Mouse (Mus musculus): ENCODE results near the gene Wdr5. TPM values are rescaled to one million over a fixed set of nuclear protein-coding genes. Genes with fewer than 3 reads are reported as not detected.
A peak's percentile ranks its signal among the peaks of the same experiment; 100 is the strongest.
"Not testable (repeated sequence)": the region's sequence is repeated elsewhere in the genome, so short reads cannot be mapped to it uniquely, and the experiment has no call there.

Gene Wdr5
- polyA plus RNA-seq, 2 experiments = 51.6 to 66.0 TPM

DNA sequence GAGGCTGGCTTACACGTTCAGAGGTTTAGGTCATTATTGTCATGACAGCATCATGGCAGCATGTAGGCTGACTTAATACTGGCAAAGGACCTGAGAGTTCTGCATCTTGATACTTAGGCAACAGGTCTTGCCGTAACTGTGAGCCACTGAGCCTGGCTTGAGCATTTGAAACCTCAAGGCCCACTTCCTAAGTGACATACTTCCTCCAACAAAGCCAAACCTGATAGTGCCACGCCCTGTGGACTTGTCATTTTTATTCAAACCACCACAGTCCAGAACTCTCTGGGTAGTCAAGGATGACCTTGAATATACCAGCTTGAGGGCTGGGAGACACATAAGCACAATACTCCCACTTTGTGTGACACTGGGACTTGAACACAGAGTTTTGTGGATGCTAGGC is 2.0 kb upstream of the Wdr5 start:
- H3K36me3 ChIP-seq (ENCODE audit: control insufficient read depth, insufficient read depth, low read length) = no peaks in the 10 kb centered on the region
- TF ChIP-seq POLR2A (IDR thresholded peaks at IDR 0.05; ENCODE audit: borderline replicate concordance, extremely low read depth, insufficient read depth, insufficient read length) = no peak
- no peak overlapping the region for H3K9ac ChIP-seq (ENCODE audit: low read depth, low read length, severe bottlenecking)
- no peaks in the 10 kb centered on the region for H3K9me3 ChIP-seq (ENCODE audit: control insufficient read depth, low read length)
- no peak overlapping the region for H3K27ac ChIP-seq (replicated peaks; ENCODE audit: low read depth, low read length)
- H3K27me3 ChIP-seq (ENCODE audit: control insufficient read depth, insufficient read depth, low read length) = no peaks in the 10 kb centered on the region
- H3K4me1 ChIP-seq (ENCODE audit: control insufficient read depth, insufficient read depth, low read length) = peaks cover 17% of the 10 kb centered on the region
- 91% methylated on average over 3 of the region's 3 CpGs for WGBS
- H3K4me2 ChIP-seq (replicated peaks; ENCODE audit: low read depth, low read length, severe bottlenecking) = no peak overlapping the region
- no peak overlapping the region for H3K4me3 ChIP-seq (replicated peaks; ENCODE audit: low read length)
- ATAC-seq (ENCODE audit: low FRiP score, low read depth) (no peak), DNase-seq (ENCODE audit: low spot score) (no peak)

- DNase-seq (ENCODE audit: low spot score) = no peak
- TF ChIP-seq POLR2A (IDR thresholded peaks at IDR 0.05; ENCODE audit: borderline replicate concordance, extremely low read depth, insufficient read depth, insufficient read length) = no peak
- no peaks in the 10 kb centered on the region for H3K9me3 ChIP-seq (ENCODE audit: control insufficient read depth, low read length)
- peak overlapping the region; percentile 93 for H3K4me3 ChIP-seq (replicated peaks; ENCODE audit: low read length)
- H3K27ac ChIP-seq (replicated peaks; ENCODE audit: low read depth, low read length) = peak overlapping the region; percentile 90
- H3K4me2 ChIP-seq (replicated peaks; ENCODE audit: low read depth, low read length, severe bottlenecking) = peak overlapping the region; percentile 88
- H3K9ac ChIP-seq (ENCODE audit: low read depth, low read length, severe bottlenecking) = peak overlapping the region; percentile 93; the same call in 1 of the 2 replicates
- H3K36me3 ChIP-seq (ENCODE audit: control insufficient read depth, insufficient read depth, low read length) = peaks cover 7% of the 10 kb centered on the region
- 67% methylated on average over 5 of the region's 5 CpGs for WGBS
- H3K27me3 ChIP-seq (ENCODE audit: control insufficient read depth, insufficient read depth, low read length) = no peaks in the 10 kb centered on the region
- peaks cover 17% of the 10 kb centered on the region for H3K4me1 ChIP-seq (ENCODE audit: control insufficient read depth, insufficient read depth, low read length)
- ATAC-seq (ENCODE audit: low FRiP score, low read depth) = no peak
Measured at GRCm38 (mm10) chr2:27513861-27514260, 1.1 kb upstream of the Wdr5 start.

- H3K9ac ChIP-seq (ENCODE audit: low read depth, low read length, severe bottlenecking) = peak overlapping the region; percentile 93
- H3K36me3 ChIP-seq (ENCODE audit: control insufficient read depth, insufficient read depth, low read length) = peaks cover 23% of the 10 kb centered on the region
- DNase-seq (ENCODE audit: low spot score) = no peak
- peak overlapping the region; percentile 88 for H3K4me2 ChIP-seq (replicated peaks; ENCODE audit: low read depth, low read length, severe bottlenecking)
- no peaks in the 10 kb centered on the region for H3K27me3 ChIP-seq (ENCODE audit: control insufficient read depth, insufficient read depth, low read length)
- TF ChIP-seq POLR2A (IDR thresholded peaks at IDR 0.05; ENCODE audit: borderline replicate concordance, extremely low read depth, insufficient read depth, insufficient read length) = no peak
- peak; percentile 25 for ATAC-seq (ENCODE audit: low FRiP score, low read depth)
- no peaks in the 10 kb centered on the region for H3K9me3 ChIP-seq (ENCODE audit: control insufficient read depth, low read length)
- WGBS = under 1% methylated on average over 36 of the region's 40 CpGs
- peak overlapping the region; percentile 93 for H3K4me3 ChIP-seq (replicated peaks; ENCODE audit: low read length)
- H3K27ac ChIP-seq (replicated peaks; ENCODE audit: low read depth, low read length) = peak overlapping the region; percentile 90
- peaks cover 17% of the 10 kb centered on the region for H3K4me1 ChIP-seq (ENCODE audit: control insufficient read depth, insufficient read depth, low read length)
Measured at GRCm38 (mm10) chr2:27515341-27516166, 597 bp downstream of the Wdr5 start.

DNA sequence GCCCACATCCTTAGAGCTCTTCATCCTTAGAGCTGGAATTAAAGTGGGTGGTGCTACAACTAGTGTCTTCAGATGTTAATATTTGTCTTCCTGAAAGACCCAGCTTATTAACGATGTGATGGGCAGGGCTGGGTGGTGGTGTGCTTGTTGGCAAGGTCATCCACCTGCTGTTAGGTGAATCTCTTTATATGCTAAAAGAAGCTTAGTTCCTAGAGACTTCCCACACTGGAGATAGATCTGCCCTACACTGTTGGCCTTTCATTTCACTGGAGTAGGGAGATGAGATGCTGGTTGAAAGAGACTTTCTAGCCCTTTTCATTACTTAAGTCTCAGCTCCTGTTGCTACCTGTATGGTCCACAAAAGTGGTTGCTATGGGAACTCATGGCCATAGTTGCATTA is 1.3 kb downstream of the Wdr5 start:
- H3K4me3 ChIP-seq (replicated peaks; ENCODE audit: low read length) = peak overlapping the region; percentile 93
- H3K4me2 ChIP-seq (replicated peaks; ENCODE audit: low read depth, low read length, severe bottlenecking) = peak overlapping the region; percentile 88
- no peak for DNase-seq (ENCODE audit: low spot score)
- ATAC-seq (ENCODE audit: low FRiP score, low read depth) = no peak
- no peaks in the 10 kb centered on the region for H3K9me3 ChIP-seq (ENCODE audit: control insufficient read depth, low read length)
- no peak overlapping the region for H3K27ac ChIP-seq (replicated peaks; ENCODE audit: low read depth, low read length)
- peaks cover 30% of the 10 kb centered on the region for H3K36me3 ChIP-seq (ENCODE audit: control insufficient read depth, insufficient read depth, low read length)
- peaks cover 17% of the 10 kb centered on the region for H3K4me1 ChIP-seq (ENCODE audit: control insufficient read depth, insufficient read depth, low read length)
- H3K9ac ChIP-seq (ENCODE audit: low read depth, low read length, severe bottlenecking) = peak overlapping the region; percentile 93
- no peak for TF ChIP-seq POLR2A (IDR thresholded peaks at IDR 0.05; ENCODE audit: borderline replicate concordance, extremely low read depth, insufficient read depth, insufficient read length)
- H3K27me3 ChIP-seq (ENCODE audit: control insufficient read depth, insufficient read depth, low read length) = no peaks in the 10 kb centered on the region
- 15% methylated on average over 1 of the region's 1 CpGs for WGBS

- DNase-seq (ENCODE audit: low spot score) (no peak), ATAC-seq (ENCODE audit: low FRiP score, low read depth) (no peak)
- no peak for TF ChIP-seq POLR2A (IDR thresholded peaks at IDR 0.05; ENCODE audit: borderline replicate concordance, extremely low read depth, insufficient read depth, insufficient read length)
- Histone ChIP-seq H3K4me2 (replicated peaks; ENCODE audit: low read depth, low read length, severe bottlenecking) (no peak overlapping the region), H3K4me1 (ENCODE audit: control insufficient read depth, insufficient read depth, low read length) (peaks cover 17% of the 10 kb centered on the region), H3K27ac (replicated peaks; ENCODE audit: low read depth, low read length) (no peak overlapping the region), H3K27me3 (ENCODE audit: control insufficient read depth, insufficient read depth, low read length) (no peaks in the 10 kb centered on the region), H3K9me3 (ENCODE audit: control insufficient read depth, low read length) (no peaks in the 10 kb centered on the region), H3K9ac (ENCODE audit: low read depth, low read length, severe bottlenecking) (no peak overlapping the region), H3K4me3 (replicated peaks; ENCODE audit: low read length) (no peak overlapping the region), H3K36me3 (ENCODE audit: control insufficient read depth, insufficient read depth, low read length) (peaks cover 46% of the 10 kb centered on the region)
- 94% methylated on average over 3 of the region's 3 CpGs for WGBS
Measured at GRCm38 (mm10) chr2:27518283-27518682, 3.3 kb downstream of the Wdr5 start.

DNA sequence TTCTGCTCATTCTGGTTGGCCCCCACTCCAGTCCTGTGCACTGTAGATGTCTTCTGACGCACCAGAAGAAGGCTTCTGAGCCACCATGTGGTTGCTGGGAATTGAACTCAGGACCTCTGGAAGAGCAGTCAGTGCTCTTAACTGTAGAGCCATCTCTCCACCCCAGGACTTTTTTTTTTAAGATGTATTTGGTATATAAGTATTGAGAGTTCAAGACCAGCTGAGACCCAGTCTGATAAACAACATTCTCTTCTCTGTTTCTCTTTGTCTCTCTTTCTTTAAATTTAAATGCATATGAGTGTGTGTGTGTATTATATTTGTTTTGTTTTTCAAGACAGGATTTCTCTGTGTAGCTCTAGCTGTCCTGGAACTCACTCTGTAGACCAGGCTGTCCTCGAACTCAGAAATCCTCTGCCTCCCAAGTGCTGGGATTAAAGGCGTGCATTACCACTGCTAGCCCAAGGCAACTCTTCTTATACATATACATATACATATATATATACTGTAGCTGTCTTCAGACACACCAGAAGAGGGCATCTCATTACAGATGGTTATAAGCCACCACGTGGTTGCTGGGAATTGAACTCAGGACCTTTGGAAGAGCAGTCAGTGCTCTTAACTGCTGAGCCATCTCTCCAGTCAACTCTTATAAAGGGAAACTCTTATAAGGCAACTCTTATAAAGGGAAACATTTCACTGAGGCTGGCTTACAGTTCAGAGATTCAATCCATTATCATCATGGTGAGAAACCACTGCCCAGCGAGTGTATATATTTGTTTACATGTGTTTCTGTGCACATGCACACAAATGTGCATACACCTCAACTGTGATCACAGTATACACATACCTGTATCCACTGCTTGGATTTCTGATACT is 23.7 kb downstream of the Wdr5 start:
- H3K27me3 ChIP-seq (ENCODE audit: control insufficient read depth, insufficient read depth, low read length); ATAC-seq (ENCODE audit: low FRiP score, low read depth); H3K4me1 ChIP-seq (ENCODE audit: control insufficient read depth, insufficient read depth, low read length); DNase-seq (ENCODE audit: low spot score); H3K9me3 ChIP-seq (ENCODE audit: control insufficient read depth, low read length): not testable (repeated sequence)
- Histone ChIP-seq H3K36me3 (ENCODE audit: control insufficient read depth, insufficient read depth, low read length) (peaks cover 28% of the 10 kb centered on the region), H3K4me3 (replicated peaks; ENCODE audit: low read length) (0 out of 2 replicates have a peak overlapping the region, but pooled peaks have one; percentile 47), H3K4me2 (replicated peaks; ENCODE audit: low read depth, low read length, severe bottlenecking) (peak overlapping the region; percentile 63), H3K9ac (ENCODE audit: low read depth, low read length, severe bottlenecking) (0 out of 2 replicates have a peak overlapping the region, but pooled peaks have one; percentile 4), H3K27ac (replicated peaks; ENCODE audit: low read depth, low read length) (peak overlapping the region; percentile 46)
- 64% methylated on average over 5 of the region's 5 CpGs for WGBS
